Mouse (Mus musculus): ENCODE results near the gene Snap25. TPM values are rescaled to one million over a fixed set of nuclear protein-coding genes. Genes with fewer than 3 reads are reported as not detected.

Snap25 gene
- polyA plus RNA-seq, 1 experiment from 2014 or later = 1.4 TPM

- peak overlapping the region; percentile 78 for H3K27ac ChIP-seq (ENCODE audit: low read length)
- no peaks in the 10 kb centered on the region for H3K36me3 ChIP-seq (ENCODE audit: control insufficient read depth, insufficient read depth, low read length)
- H3K4me3 ChIP-seq (ENCODE audit: low read length) = peak overlapping the region; percentile 60
- H3K4me2 ChIP-seq (ENCODE audit: low read depth, low read length) = peak overlapping the region; percentile 64
- peak; percentile 77 for ATAC-seq (ENCODE audit: low read depth)
- H3K27me3 ChIP-seq (ENCODE audit: control insufficient read depth, insufficient read depth, low read depth, low read length) = no peaks in the 10 kb centered on the region
- H3K9me3 ChIP-seq (ENCODE audit: control insufficient read depth, low read length) = no peaks in the 10 kb centered on the region
- H3K4me1 ChIP-seq (replicated peaks; ENCODE audit: control insufficient read depth, insufficient read depth, low read length) = peaks cover 26% of the 10 kb centered on the region
- 2% methylated on average over 38 of the region's 44 CpGs for WGBS
- H3K9ac ChIP-seq (ENCODE audit: low read length) = peak overlapping the region; percentile 74
Measured at GRCm38 (mm10) chr2:136678321-136679161, 34.7 kb upstream of the Snap25 start.

GRCm38 (mm10) chr2:136679280-136680221, 33.7 kb upstream of the Snap25 start:
- 1% methylated on average over 24 of the region's 24 CpGs for WGBS

GRCm38 (mm10) chr2:136682146-136682860, 30.9 kb upstream of the Snap25 start:
- WGBS = 51% methylated on average over 11 of the region's 11 CpGs
- H3K4me2 ChIP-seq (ENCODE audit: low read depth, low read length) = no peak overlapping the region
- no peaks in the 10 kb centered on the region for H3K36me3 ChIP-seq (ENCODE audit: control insufficient read depth, insufficient read depth, low read length)
- no peak overlapping the region for H3K9ac ChIP-seq (ENCODE audit: low read length)
- H3K27me3 ChIP-seq (ENCODE audit: control insufficient read depth, insufficient read depth, low read depth, low read length) = no peaks in the 10 kb centered on the region
- ATAC-seq (ENCODE audit: low read depth) = no peak
- peaks cover 20% of the 10 kb centered on the region for H3K4me1 ChIP-seq (replicated peaks; ENCODE audit: control insufficient read depth, insufficient read depth, low read length)
- no peaks in the 10 kb centered on the region for H3K9me3 ChIP-seq (ENCODE audit: control insufficient read depth, low read length)
- no peak overlapping the region for H3K27ac ChIP-seq (ENCODE audit: low read length)
- no peak overlapping the region for H3K4me3 ChIP-seq (ENCODE audit: low read length)

More at GRCm38 (mm10) chr2:136679280-136680221, 33.7 kb upstream of the Snap25 start:
- H3K4me1 ChIP-seq (replicated peaks; ENCODE audit: control insufficient read depth, insufficient read depth, low read length) = peaks cover 26% of the 10 kb centered on the region
- peak overlapping the region; percentile 60 for H3K4me3 ChIP-seq (ENCODE audit: low read length)
- peak overlapping the region; percentile 78 for H3K27ac ChIP-seq (ENCODE audit: low read length)
- H3K9me3 ChIP-seq (ENCODE audit: control insufficient read depth, low read length) = no peaks in the 10 kb centered on the region
- peak overlapping the region; percentile 64 for H3K4me2 ChIP-seq (ENCODE audit: low read depth, low read length)
- H3K9ac ChIP-seq (ENCODE audit: low read length) = peak overlapping the region; percentile 74
- no peaks in the 10 kb centered on the region for H3K36me3 ChIP-seq (ENCODE audit: control insufficient read depth, insufficient read depth, low read length)
- H3K27me3 ChIP-seq (ENCODE audit: control insufficient read depth, insufficient read depth, low read depth, low read length) = no peaks in the 10 kb centered on the region
- ATAC-seq (ENCODE audit: low read depth) = peak; percentile 90

GRCm38 (mm10) chr2:136686195-136686594, 27.1 kb upstream of the Snap25 start:
- no peak overlapping the region for H3K4me2 ChIP-seq (ENCODE audit: low read depth, low read length)
- H3K27ac ChIP-seq (ENCODE audit: low read length) = no peak overlapping the region
- H3K4me1 ChIP-seq (replicated peaks; ENCODE audit: control insufficient read depth, insufficient read depth, low read length) = 0 out of 2 replicates have a peak, but pooled peaks cover 2% of the 10 kb centered on the region
- 48% methylated on average over 3 of the region's 3 CpGs for WGBS
- no peak overlapping the region for H3K4me3 ChIP-seq (ENCODE audit: low read length)
- H3K9ac ChIP-seq (ENCODE audit: low read length) = no peak overlapping the region
- no peak for ATAC-seq (ENCODE audit: low read depth)
- no peaks in the 10 kb centered on the region for H3K9me3 ChIP-seq (ENCODE audit: control insufficient read depth, low read length)
- no peaks in the 10 kb centered on the region for H3K27me3 ChIP-seq (ENCODE audit: control insufficient read depth, insufficient read depth, low read depth, low read length)
- H3K36me3 ChIP-seq (ENCODE audit: control insufficient read depth, insufficient read depth, low read length) = no peaks in the 10 kb centered on the region

GRCm38 (mm10) chr2:136687316-136687715, 25.9 kb upstream of the Snap25 start:
- no peaks in the 10 kb centered on the region for H3K27me3 ChIP-seq (ENCODE audit: control insufficient read depth, insufficient read depth, low read depth, low read length)
- H3K4me1 ChIP-seq (replicated peaks; ENCODE audit: control insufficient read depth, insufficient read depth, low read length) = 0 out of 2 replicates have a peak, but pooled peaks cover 2% of the 10 kb centered on the region
- 78% methylated on average over 4 of the region's 4 CpGs for WGBS
- no peak overlapping the region for H3K4me2 ChIP-seq (ENCODE audit: low read depth, low read length)
- no peak for ATAC-seq (ENCODE audit: low read depth)
- no peaks in the 10 kb centered on the region for H3K9me3 ChIP-seq (ENCODE audit: control insufficient read depth, low read length)
- H3K36me3 ChIP-seq (ENCODE audit: control insufficient read depth, insufficient read depth, low read length) = no peaks in the 10 kb centered on the region
- no peak overlapping the region for H3K9ac ChIP-seq (ENCODE audit: low read length)
- H3K4me3 ChIP-seq (ENCODE audit: low read length) = no peak overlapping the region
- no peak overlapping the region for H3K27ac ChIP-seq (ENCODE audit: low read length)

- 45% methylated on average over 4 of the region's 4 CpGs for WGBS
- no peaks in the 10 kb centered on the region for H3K36me3 ChIP-seq (ENCODE audit: control insufficient read depth, insufficient read depth, low read length)
- ATAC-seq (ENCODE audit: low read depth) = 0 out of 2 replicates have a peak, but pooled peaks have one; percentile 26
- no peaks in the 10 kb centered on the region for H3K27me3 ChIP-seq (ENCODE audit: control insufficient read depth, insufficient read depth, low read depth, low read length)
- H3K9me3 ChIP-seq (ENCODE audit: control insufficient read depth, low read length) = no peaks in the 10 kb centered on the region
- no peak overlapping the region for H3K4me2 ChIP-seq (ENCODE audit: low read depth, low read length)
- no peak overlapping the region for H3K9ac ChIP-seq (ENCODE audit: low read length)
- H3K4me3 ChIP-seq (ENCODE audit: low read length) = no peak overlapping the region
- H3K4me1 ChIP-seq (replicated peaks; ENCODE audit: control insufficient read depth, insufficient read depth, low read length) = no peaks in the 10 kb centered on the region
- H3K27ac ChIP-seq (ENCODE audit: low read length) = no peak overlapping the region
Measured at GRCm38 (mm10) chr2:136689476-136689875, 23.8 kb upstream of the Snap25 start.

- H3K9ac ChIP-seq (ENCODE audit: low read length) = no peak overlapping the region
- no peaks in the 10 kb centered on the region for H3K36me3 ChIP-seq (ENCODE audit: control insufficient read depth, insufficient read depth, low read length)
- H3K4me1 ChIP-seq (replicated peaks; ENCODE audit: control insufficient read depth, insufficient read depth, low read length) = no peaks in the 10 kb centered on the region
- no peak overlapping the region for H3K4me3 ChIP-seq (ENCODE audit: low read length)
- ATAC-seq (ENCODE audit: low read depth) = no peak
- 68% methylated on average over 1 of the region's 1 CpGs for WGBS
- no peaks in the 10 kb centered on the region for H3K9me3 ChIP-seq (ENCODE audit: control insufficient read depth, low read length)
- H3K27ac ChIP-seq (ENCODE audit: low read length) = no peak overlapping the region
- no peak overlapping the region for H3K4me2 ChIP-seq (ENCODE audit: low read depth, low read length)
- H3K27me3 ChIP-seq (ENCODE audit: control insufficient read depth, insufficient read depth, low read depth, low read length) = no peaks in the 10 kb centered on the region
Measured at GRCm38 (mm10) chr2:136691681-136692080, 21.6 kb upstream of the Snap25 start.

- WGBS = 59% methylated on average over 3 of the region's 3 CpGs
- Histone ChIP-seq H3K9me3 (ENCODE audit: control insufficient read depth, low read length) (no peaks in the 10 kb centered on the region), H3K9ac (ENCODE audit: low read length) (no peak overlapping the region)
Measured at GRCm38 (mm10) chr2:136699429-136700227, 13.6 kb upstream of the Snap25 start.

More at GRCm38 (mm10) chr2:136699429-136700227, 13.6 kb upstream of the Snap25 start:
- Histone ChIP-seq H3K4me2 (ENCODE audit: low read depth, low read length) (no peak overlapping the region), H3K27me3 (ENCODE audit: control insufficient read depth, insufficient read depth, low read depth, low read length) (no peaks in the 10 kb centered on the region), H3K27ac (ENCODE audit: low read length) (no peak overlapping the region), H3K4me3 (ENCODE audit: low read length) (no peak overlapping the region), H3K4me1 (replicated peaks; ENCODE audit: control insufficient read depth, insufficient read depth, low read length) (no peaks in the 10 kb centered on the region), H3K36me3 (ENCODE audit: control insufficient read depth, insufficient read depth, low read length) (no peaks in the 10 kb centered on the region)
- no peak for ATAC-seq (ENCODE audit: low read depth)
